Mouse (Mus musculus) thymus, postnatal 10 days (tissue): ENCODE data around the gene Fgf4.

Experiments
- DNase-seq, 2 experiments: peaks; one replicate each; pipeline ENCODE4 v3.0.0; 2021; ENCODE audit warnings: low spot score in 2 of 2

Gene Fgf4

GRCm38 (mm10) chr7:144847067-144847466 is at the start of gene Fgf4:
Fgf4 (plus strand) TSS chr7:144847367.
- no peak for DNase-seq

DNA sequence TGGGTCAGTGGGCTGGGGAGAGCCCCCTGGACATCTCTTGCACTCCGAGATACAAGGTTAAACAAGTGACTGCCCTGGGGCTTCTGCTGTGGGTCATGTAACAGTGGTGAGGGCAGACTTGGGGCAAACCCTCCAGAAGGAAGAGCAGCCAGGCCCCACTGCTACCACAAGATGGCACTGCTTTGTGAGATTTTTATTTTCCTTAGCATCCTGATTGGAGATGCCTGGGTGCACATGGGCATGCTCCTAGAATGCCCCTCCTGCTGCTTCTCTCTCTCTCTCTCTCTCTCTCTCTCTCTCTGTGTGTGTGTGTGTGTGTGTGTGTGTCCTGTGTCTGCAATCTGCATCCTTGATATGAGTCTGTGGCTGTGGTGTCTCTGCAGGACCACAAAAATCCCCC is 48.7 kb upstream of the Fgf4 start:
- DNase-seq = no peak

DNA sequence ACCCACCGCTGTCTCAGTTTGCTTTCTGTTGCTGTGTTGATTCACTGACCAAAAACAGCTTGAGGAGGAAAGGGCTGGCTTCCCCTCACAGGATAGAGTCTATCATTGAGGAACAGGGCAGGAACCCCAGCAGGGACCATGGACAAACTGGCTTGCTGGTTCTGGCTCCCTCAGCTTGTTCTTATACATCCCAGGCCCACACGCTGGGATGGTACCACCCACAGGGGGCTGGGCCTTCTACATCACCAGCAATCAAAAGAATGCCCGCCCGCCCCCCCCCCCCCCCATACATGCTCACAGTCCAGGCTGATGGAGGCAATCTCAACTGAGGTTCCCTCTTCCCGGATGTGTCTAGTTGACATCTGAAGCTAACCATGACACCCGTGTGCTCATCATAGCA is 40.1 kb upstream of the Fgf4 start:
- no peak for DNase-seq

DNA sequence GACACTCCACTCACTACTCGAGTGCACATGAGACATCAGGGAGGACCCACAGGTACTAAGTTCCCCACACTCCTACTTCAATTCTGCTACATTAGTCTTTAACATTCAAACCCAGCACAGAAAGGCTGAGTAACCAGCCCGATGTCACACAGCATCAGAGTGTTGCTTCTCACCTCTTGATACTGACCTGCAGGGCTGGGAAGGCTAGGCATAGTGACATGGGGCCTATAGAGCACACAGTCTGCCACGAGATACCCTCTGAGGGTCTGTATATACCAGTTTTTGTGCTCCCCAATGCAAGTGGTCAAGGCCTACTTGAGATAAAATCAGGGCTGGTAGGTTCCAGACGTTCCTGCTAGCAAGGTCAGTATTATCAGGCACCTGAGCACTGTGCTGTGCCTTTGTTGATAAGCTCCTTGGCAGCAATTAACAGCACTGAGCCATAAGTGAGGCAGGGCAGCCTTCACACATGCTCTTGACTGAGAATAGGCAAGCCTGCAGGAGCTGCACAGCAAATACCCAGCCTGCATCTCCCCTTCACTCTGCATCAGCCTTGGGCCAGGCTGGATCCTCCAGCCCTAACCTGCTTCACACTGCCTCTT is 39.1 kb upstream of the Fgf4 start:
- DNase-seq = no peak

- DNase-seq = no peak
Observed at GRCm38 (mm10) chr7:144811521-144811920, 35.6 kb upstream of the Fgf4 start.

DNA sequence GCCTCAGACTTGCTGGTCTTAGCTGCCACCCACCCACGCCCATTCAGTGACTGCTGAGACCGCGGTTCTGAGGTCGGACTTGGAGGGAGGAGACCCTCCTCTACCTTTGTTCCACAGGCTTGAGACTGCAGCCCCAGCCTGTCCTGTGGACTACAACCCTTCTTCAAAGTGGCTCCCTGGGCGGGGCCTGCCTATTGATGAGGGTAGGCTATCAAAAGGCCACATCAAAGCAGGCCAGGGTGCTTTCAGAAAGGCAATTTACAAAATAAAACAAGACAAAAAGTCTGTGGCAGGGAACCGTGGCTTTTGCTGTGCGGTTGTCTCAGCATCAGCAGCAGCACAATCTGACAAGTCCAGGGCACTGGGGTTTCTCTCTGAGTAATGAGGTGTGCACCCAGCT is 25.3 kb upstream of the Fgf4 start:
- no peak for DNase-seq

GRCm38 (mm10) chr7:144823988-144824387 is 23.2 kb upstream of the Fgf4 start:
- DNase-seq = no peak

- no peak for DNase-seq
Observed at GRCm38 (mm10) chr7:144828369-144828768, 18.8 kb upstream of the Fgf4 start.

GRCm38 (mm10) chr7:144837891-144838488 is 9.2 kb upstream of the Fgf4 start, which contains the start of gene Fgf3:
Fgf3 (plus strand) TSS chr7:144838083.
- no peak for DNase-seq

GRCm38 (mm10) chr7:144838522-144839503 is 8.4 kb upstream of the Fgf4 start:
- DNase-seq = no peak

- peak in 1 of 2 experiments; percentile 51 for DNase-seq
Observed at GRCm38 (mm10) chr7:144846158-144846557, 1.0 kb upstream of the Fgf4 start.

- no peak for DNase-seq
Observed at GRCm38 (mm10) chr7:144851321-144851720, 4.2 kb downstream of the Fgf4 start.

DNA sequence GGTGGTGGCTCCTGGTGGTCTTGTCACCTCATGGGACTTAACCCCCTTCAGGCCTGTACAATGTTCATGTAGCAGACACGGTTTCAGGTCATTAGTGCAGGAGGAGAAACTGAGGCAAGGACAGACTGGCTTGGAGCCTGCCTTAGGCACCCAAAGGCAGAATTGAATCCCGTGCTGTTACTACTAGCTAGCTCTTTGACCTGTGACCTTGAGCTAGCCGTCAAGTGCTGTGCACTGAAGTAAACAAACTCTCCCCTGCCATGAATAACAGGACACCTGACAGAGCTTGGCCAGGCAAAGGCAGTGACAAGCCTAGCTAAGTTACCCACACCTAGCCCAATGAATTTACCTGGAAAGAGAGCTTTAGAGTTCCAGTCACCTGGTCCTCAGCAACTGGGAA is 7.8 kb downstream of the Fgf4 start:
- no peak for DNase-seq

DNA sequence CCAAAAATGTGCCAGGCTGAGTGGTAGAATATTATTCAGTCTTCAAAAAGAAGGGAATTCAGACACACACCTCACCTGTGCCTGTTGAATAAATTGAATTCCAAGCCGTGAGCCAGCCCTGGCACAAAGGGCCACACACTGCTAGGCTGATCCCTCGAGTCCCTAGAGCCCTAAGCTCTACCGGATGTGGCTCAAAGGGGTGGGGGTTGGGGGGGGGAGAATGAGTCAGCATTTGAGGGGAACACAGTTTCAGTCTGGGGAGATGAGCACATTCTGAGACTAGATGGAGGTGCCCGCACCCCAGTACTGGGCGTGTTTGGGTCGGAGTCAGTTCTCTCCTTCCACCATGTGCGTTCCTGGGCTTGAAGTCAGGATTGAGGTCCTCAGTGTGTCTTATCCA is 10.0 kb downstream of the Fgf4 start:
- no peak for DNase-seq

DNA sequence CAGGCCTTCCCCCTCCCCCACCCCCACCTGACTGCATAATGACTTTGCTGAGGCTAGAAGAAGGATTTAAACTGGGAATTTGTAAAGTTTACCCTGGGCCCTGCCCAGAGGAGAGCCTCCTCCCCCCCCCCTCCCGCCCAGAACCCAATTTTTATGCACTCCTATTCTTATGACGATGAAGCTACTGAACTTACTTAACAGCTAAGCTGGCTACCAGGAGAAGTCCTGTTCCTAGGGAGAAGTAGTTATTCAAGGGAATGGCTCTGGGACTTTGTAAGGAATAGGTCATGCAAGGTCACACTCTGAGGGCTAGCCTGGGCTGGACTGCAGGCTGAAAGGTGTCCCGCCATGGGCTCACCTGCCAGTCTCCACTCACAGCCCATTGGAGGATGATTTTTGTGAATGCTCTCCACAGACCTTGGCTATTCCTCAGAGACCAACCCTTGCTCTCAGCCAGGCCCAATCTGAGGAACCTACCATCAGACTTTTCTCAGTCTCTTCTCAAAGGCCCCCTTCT is 10.7 kb downstream of the Fgf4 start:
- no peak for DNase-seq

DNA sequence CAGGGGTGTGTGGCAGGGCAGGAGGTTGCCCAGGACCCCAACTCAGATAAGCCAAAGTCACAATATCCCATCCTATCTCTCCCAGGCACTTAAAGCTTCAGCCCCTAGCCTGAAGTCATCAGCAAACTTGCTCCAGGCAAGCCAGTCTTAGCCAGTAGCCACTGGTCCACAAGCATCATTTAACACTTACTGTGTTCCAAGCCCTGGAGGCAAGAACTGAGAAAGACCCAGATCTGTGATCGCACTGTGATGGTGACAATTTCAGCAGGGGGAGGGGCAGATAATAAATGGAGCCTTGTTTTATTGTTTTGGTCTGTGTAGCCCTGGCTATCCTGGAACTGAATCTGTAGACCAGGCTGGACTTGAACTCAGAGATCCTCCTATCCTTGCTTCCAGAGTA is 11.5 kb downstream of the Fgf4 start:
- DNase-seq = no peak

- no peak for DNase-seq
Observed at GRCm38 (mm10) chr7:144861056-144861768, 14.0 kb downstream of the Fgf4 start.

- no peak for DNase-seq
Observed at GRCm38 (mm10) chr7:144861769-144862070, 14.6 kb downstream of the Fgf4 start.

GRCm38 (mm10) chr7:144862126-144862525 is 15.0 kb downstream of the Fgf4 start:
- DNase-seq = no peak

DNA sequence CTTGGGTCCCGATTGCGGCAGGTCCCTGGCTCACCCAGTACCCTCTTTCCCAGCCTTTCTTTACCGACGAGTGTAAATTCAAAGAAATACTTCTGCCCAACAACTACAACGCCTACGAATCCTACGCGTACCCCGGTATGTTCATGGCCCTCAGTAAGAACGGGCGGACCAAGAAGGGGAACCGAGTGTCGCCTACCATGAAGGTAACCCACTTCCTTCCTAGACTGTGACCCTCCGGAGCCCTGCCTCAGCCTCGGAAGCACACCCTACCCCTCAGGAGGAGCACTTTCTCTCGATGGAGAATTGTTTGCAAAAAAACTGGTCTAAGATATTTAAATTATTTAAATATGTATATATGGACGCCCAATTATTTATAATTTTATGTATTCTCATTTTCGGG is 15.5 kb downstream of the Fgf4 start:
- no peak for DNase-seq

- no peak for DNase-seq
Observed at GRCm38 (mm10) chr7:144863196-144863595, 16.0 kb downstream of the Fgf4 start.

DNA sequence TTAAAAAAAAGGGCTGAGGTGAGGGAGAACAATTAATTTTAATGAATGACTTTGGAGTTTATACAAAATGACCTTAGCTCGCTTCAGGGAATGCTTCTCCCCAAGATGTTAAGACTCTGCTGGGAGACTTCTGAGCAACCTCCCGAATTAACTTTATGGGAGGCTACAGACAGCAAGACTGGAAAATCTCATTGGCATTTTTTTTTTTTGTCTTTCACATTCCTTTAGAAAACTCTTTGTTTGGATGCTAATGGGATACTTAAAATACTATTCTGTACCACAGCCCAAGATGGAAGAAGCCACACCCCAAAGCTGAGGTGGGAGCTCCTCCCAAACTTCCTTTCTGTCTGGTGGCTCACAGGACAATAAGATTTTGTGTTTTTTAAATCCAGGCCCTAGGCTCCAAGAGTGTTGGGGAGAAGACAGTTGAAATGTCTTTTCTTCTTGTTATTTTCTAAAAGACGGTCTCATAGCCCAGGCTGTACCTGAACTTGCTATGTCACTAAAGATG is 17.0 kb downstream of the Fgf4 start:
- no peak for DNase-seq
